Mouse (Mus musculus): ENCODE data around the gene Cplx2.

Gene Cplx2

GRCm38 (mm10) chr13:54359181-54359580 is 12.0 kb upstream of the Cplx2 start:
- in situ Hi-C loops (cut with MboI; ENCODE audit: low pct_unique_long_range_greater_than_20kb in 1 of 2, low sequenced_read_pairs in 2 of 2, unreplicated experiment in 1 of 2) = no loop called here

GRCm38 (mm10) chr13:54364686-54365085 is 6.5 kb upstream of the Cplx2 start:
- in situ Hi-C loops (cut with MboI; ENCODE audit: low pct_unique_long_range_greater_than_20kb in 1 of 2, low sequenced_read_pairs in 2 of 2, unreplicated experiment in 1 of 2) = no loop called here

GRCm38 (mm10) chr13:54367758-54368157 is 3.4 kb upstream of the Cplx2 start:
- in situ Hi-C loops (cut with MboI; ENCODE audit: low pct_unique_long_range_greater_than_20kb in 1 of 2, low sequenced_read_pairs in 2 of 2, unreplicated experiment in 1 of 2) = no loop called here

- in situ Hi-C loops (cut with MboI; ENCODE audit: low pct_unique_long_range_greater_than_20kb in 1 of 2, low sequenced_read_pairs in 2 of 2, unreplicated experiment in 1 of 2) = no loop called here
Observed at GRCm38 (mm10) chr13:54368181-54368580, 3.0 kb upstream of the Cplx2 start.

- in situ Hi-C loops (cut with MboI; ENCODE audit: low pct_unique_long_range_greater_than_20kb in 1 of 2, low sequenced_read_pairs in 2 of 2, unreplicated experiment in 1 of 2) = loop anchor here (10.0 kb wide), 1 partner anchor 257 kb away; no protein-coding TSS in a partner anchor
Observed at GRCm38 (mm10) chr13:54371387-54372330, 510 bp downstream of the Cplx2 start.

GRCm38 (mm10) chr13:54372665-54373064 is 1.5 kb downstream of the Cplx2 start:
- in situ Hi-C loops (cut with MboI; ENCODE audit: low pct_unique_long_range_greater_than_20kb in 1 of 2, low sequenced_read_pairs in 2 of 2, unreplicated experiment in 1 of 2) = loop anchor here (10.0 kb wide), 1 partner anchor 258 kb away; no protein-coding TSS in a partner anchor

- in situ Hi-C loops (cut with MboI; ENCODE audit: low pct_unique_long_range_greater_than_20kb in 1 of 2, low sequenced_read_pairs in 2 of 2, unreplicated experiment in 1 of 2) = loop anchor here (10.0 kb wide), 1 partner anchor 259 kb away; no protein-coding TSS in a partner anchor
Observed at GRCm38 (mm10) chr13:54374106-54374706, 3.1 kb downstream of the Cplx2 start.

- in situ Hi-C loops (cut with MboI; ENCODE audit: low pct_unique_long_range_greater_than_20kb in 1 of 2, low sequenced_read_pairs in 2 of 2, unreplicated experiment in 1 of 2) = loop anchor here (5.0 to 10.0 kb wide), 2 partner anchors 123 to 261 kb away; no protein-coding TSS in a partner anchor
Observed at GRCm38 (mm10) chr13:54375497-54376495, 4.6 kb downstream of the Cplx2 start.

GRCm38 (mm10) chr13:54376736-54377135 is 5.6 kb downstream of the Cplx2 start:
- in situ Hi-C loops (cut with MboI; ENCODE audit: low pct_unique_long_range_greater_than_20kb in 1 of 2, low sequenced_read_pairs in 2 of 2, unreplicated experiment in 1 of 2) = loop anchor here (5.0 to 10.0 kb wide), 2 partner anchors 124 to 262 kb away; no protein-coding TSS in a partner anchor

GRCm38 (mm10) chr13:54378051-54378450 is 6.9 kb downstream of the Cplx2 start:
- in situ Hi-C loops (cut with MboI; ENCODE audit: low pct_unique_long_range_greater_than_20kb in 1 of 2, low sequenced_read_pairs in 2 of 2, unreplicated experiment in 1 of 2) = loop anchor here (5.0 to 10.0 kb wide), 2 partner anchors 126 to 263 kb away; no protein-coding TSS in a partner anchor

- in situ Hi-C loops (cut with MboI; ENCODE audit: low pct_unique_long_range_greater_than_20kb in 1 of 2, low sequenced_read_pairs in 2 of 2, unreplicated experiment in 1 of 2) = no loop called here
Observed at GRCm38 (mm10) chr13:54380421-54380820, 9.3 kb downstream of the Cplx2 start.

GRCm38 (mm10) chr13:54381396-54381795 is 10.2 kb downstream of the Cplx2 start:
- in situ Hi-C loops (cut with MboI; ENCODE audit: low pct_unique_long_range_greater_than_20kb in 1 of 2, low sequenced_read_pairs in 2 of 2, unreplicated experiment in 1 of 2) = no loop called here

- in situ Hi-C loops (cut with MboI; ENCODE audit: low pct_unique_long_range_greater_than_20kb in 1 of 2, low sequenced_read_pairs in 2 of 2, unreplicated experiment in 1 of 2) = no loop called here
Observed at GRCm38 (mm10) chr13:54383531-54383930, 12.4 kb downstream of the Cplx2 start.

- in situ Hi-C loops (cut with MboI; ENCODE audit: low pct_unique_long_range_greater_than_20kb in 1 of 2, low sequenced_read_pairs in 2 of 2, unreplicated experiment in 1 of 2) = no loop called here
Observed at GRCm38 (mm10) chr13:54384518-54384917, 13.4 kb downstream of the Cplx2 start.

GRCm38 (mm10) chr13:54385008-54386004 is 14.2 kb downstream of the Cplx2 start:
- in situ Hi-C loops (cut with MboI; ENCODE audit: low pct_unique_long_range_greater_than_20kb in 1 of 2, low sequenced_read_pairs in 2 of 2, unreplicated experiment in 1 of 2) = no loop called here

GRCm38 (mm10) chr13:54389971-54390564 is 18.9 kb downstream of the Cplx2 start:
- in situ Hi-C loops (cut with MboI; ENCODE audit: low pct_unique_long_range_greater_than_20kb in 1 of 2, low sequenced_read_pairs in 2 of 2, unreplicated experiment in 1 of 2) = no loop called here

- in situ Hi-C loops (cut with MboI; ENCODE audit: low pct_unique_long_range_greater_than_20kb in 1 of 2, low sequenced_read_pairs in 2 of 2, unreplicated experiment in 1 of 2) = no loop called here
Observed at GRCm38 (mm10) chr13:54390565-54391013, 19.4 kb downstream of the Cplx2 start.
